Mouse (Mus musculus): ENCODE measurements around the gene Kcnd3.

Kcnd3 gene

GRCm38 (mm10) chr3:105457657-105458056 lies 5.5 kb downstream of the Kcnd3 start:
- DNase-seq (ENCODE audit: low spot score): no peak

GRCm38 (mm10) chr3:105466538-105466937 lies 14.4 kb downstream of the Kcnd3 start:
- DNase-seq (ENCODE audit: low spot score): no peak

- DNase-seq (ENCODE audit: low spot score): no peak
These were observed 20.4 kb downstream of the Kcnd3 start for GRCm38 (mm10) chr3:105472564-105472963.

GRCm38 (mm10) chr3:105476408-105476807 lies 24.3 kb downstream of the Kcnd3 start:
- no peak for DNase-seq (ENCODE audit: low spot score)

- no peak for DNase-seq (ENCODE audit: low spot score)
These were observed 26.7 kb downstream of the Kcnd3 start for GRCm38 (mm10) chr3:105478876-105479275.

- DNase-seq (ENCODE audit: low spot score): no peak
These were observed 29.3 kb downstream of the Kcnd3 start for GRCm38 (mm10) chr3:105481419-105481818.

- no peak for DNase-seq (ENCODE audit: low spot score)
These were observed 31.5 kb downstream of the Kcnd3 start for GRCm38 (mm10) chr3:105483651-105484052.

GRCm38 (mm10) chr3:105487171-105487570 lies 35.0 kb downstream of the Kcnd3 start:
- DNase-seq (ENCODE audit: low spot score): peak; percentile 3

- DNase-seq (ENCODE audit: low spot score): no peak
These were observed 37.5 kb downstream of the Kcnd3 start for GRCm38 (mm10) chr3:105489607-105490006.

GRCm38 (mm10) chr3:105494886-105495285 lies 42.8 kb downstream of the Kcnd3 start:
- no peak for DNase-seq (ENCODE audit: low spot score)

GRCm38 (mm10) chr3:105496216-105496615 lies 44.1 kb downstream of the Kcnd3 start:
- DNase-seq (ENCODE audit: low spot score): no peak

- DNase-seq (ENCODE audit: low spot score): no peak
These were observed 44.8 kb downstream of the Kcnd3 start for GRCm38 (mm10) chr3:105496935-105497334.

GRCm38 (mm10) chr3:105501071-105501470 lies 48.9 kb downstream of the Kcnd3 start:
- no peak for DNase-seq (ENCODE audit: low spot score)

GRCm38 (mm10) chr3:105504272-105504671 lies 52.1 kb downstream of the Kcnd3 start:
- DNase-seq (ENCODE audit: low spot score): no peak

- DNase-seq (ENCODE audit: low spot score): no peak
These were observed 53.2 kb downstream of the Kcnd3 start for GRCm38 (mm10) chr3:105505161-105505872.

- DNase-seq (ENCODE audit: low spot score): no peak
These were observed 53.7 kb downstream of the Kcnd3 start for GRCm38 (mm10) chr3:105505873-105506170.

- DNase-seq (ENCODE audit: low spot score): no peak
These were observed 54.5 kb downstream of the Kcnd3 start for GRCm38 (mm10) chr3:105506592-105506991.

- no peak for DNase-seq (ENCODE audit: low spot score)
These were observed 57.2 kb downstream of the Kcnd3 start for GRCm38 (mm10) chr3:105509321-105509720.

- DNase-seq (ENCODE audit: low spot score): no peak
These were observed 59.7 kb downstream of the Kcnd3 start for GRCm38 (mm10) chr3:105511836-105512235.

- DNase-seq (ENCODE audit: low spot score): no peak
These were observed 62.1 kb downstream of the Kcnd3 start for GRCm38 (mm10) chr3:105514215-105514614.

GRCm38 (mm10) chr3:105515035-105515434 lies 62.9 kb downstream of the Kcnd3 start:
- no peak for DNase-seq (ENCODE audit: low spot score)

GRCm38 (mm10) chr3:105515640-105516039 lies 63.5 kb downstream of the Kcnd3 start:
- no peak for DNase-seq (ENCODE audit: low spot score)

GRCm38 (mm10) chr3:105520446-105520845 lies 68.3 kb downstream of the Kcnd3 start:
- DNase-seq (ENCODE audit: low spot score): no peak

GRCm38 (mm10) chr3:105521178-105521631 lies 69.1 kb downstream of the Kcnd3 start:
- peak; percentile 66 for DNase-seq (ENCODE audit: low spot score)

All from lung, postnatal 25 days (tissue).